Mouse (Mus musculus) ES-Bruce4 (cell line): ENCODE results near the gene Nav3.

Source experiments
- CTCF ChIP-seq: IDR thresholded peaks from one replicate; pipeline ENCODE4 v1.8.1; 2011; ENCODE audit warnings: low read depth, low read length
- EP300 ChIP-seq: IDR thresholded peaks from 2 replicates; pipeline ENCODE4 v1.6.1; 2011; ENCODE audit warnings: low read depth, low read length; ENCODE audit not compliant: insufficient read depth
- POLR2A ChIP-seq: IDR thresholded peaks from one replicate; pipeline ENCODE4 v1.8.1; 2011; ENCODE audit warnings: low read length; ENCODE audit not compliant: insufficient read depth

GRCm38 (mm10) chr10:110154873-110155237 lies 301.1 kb downstream of the Nav3 start:
- no peak for TF ChIP-seq EP300
- TF ChIP-seq CTCF, result no peak
- TF ChIP-seq POLR2A, result no peak
